Mouse (Mus musculus) fibroblast of lung, adult 2 months (primary cell): ENCODE measurements around the gene Fmn2.
A peak's percentile ranks its signal among the peaks of the same experiment; 100 is the strongest.

Experiments
- DNase-seq: peaks from one replicate; pipeline ENCODE4 v3.0.0-alpha.2; 2011; ENCODE audit warnings: low read depth

Gene Fmn2

GRCm38 (mm10) chr1:174669132-174669531, 167.5 kb downstream of the Fmn2 start:
- DNase-seq = no peak

GRCm38 (mm10) chr1:174670846-174671245, 169.2 kb downstream of the Fmn2 start:
- DNase-seq = no peak

- DNase-seq = no peak
Observed at GRCm38 (mm10) chr1:174674586-174674985, 173.0 kb downstream of the Fmn2 start.

- no peak for DNase-seq
Observed at GRCm38 (mm10) chr1:174675316-174675715, 173.7 kb downstream of the Fmn2 start.

GRCm38 (mm10) chr1:174676187-174676586, 174.6 kb downstream of the Fmn2 start:
- no peak for DNase-seq

- DNase-seq = no peak
Observed at GRCm38 (mm10) chr1:174677211-174677610, 175.6 kb downstream of the Fmn2 start.

GRCm38 (mm10) chr1:174689301-174689700, 187.7 kb downstream of the Fmn2 start:
- no peak for DNase-seq

- DNase-seq = no peak
Observed at GRCm38 (mm10) chr1:174700871-174701270, 199.2 kb downstream of the Fmn2 start.

- DNase-seq = peak; percentile 49
Observed at GRCm38 (mm10) chr1:174701835-174702234, 200.2 kb downstream of the Fmn2 start.

GRCm38 (mm10) chr1:174703909-174704308, 202.3 kb downstream of the Fmn2 start:
- no peak for DNase-seq

- no peak for DNase-seq
Observed at GRCm38 (mm10) chr1:174719729-174720458, 218.3 kb downstream of the Fmn2 start.

GRCm38 (mm10) chr1:174728771-174729170, 227.1 kb downstream of the Fmn2 start:
- DNase-seq = no peak

GRCm38 (mm10) chr1:174732715-174733114, 231.1 kb downstream of the Fmn2 start:
- no peak for DNase-seq

- DNase-seq = no peak
Observed at GRCm38 (mm10) chr1:174738958-174739357, 237.3 kb downstream of the Fmn2 start.

GRCm38 (mm10) chr1:174742667-174743066, 241.0 kb downstream of the Fmn2 start:
- DNase-seq = no peak

- DNase-seq = no peak
Observed at GRCm38 (mm10) chr1:174748520-174748919, 246.9 kb downstream of the Fmn2 start.

- no peak for DNase-seq
Observed at GRCm38 (mm10) chr1:174750893-174751461, 249.4 kb downstream of the Fmn2 start.

- no peak for DNase-seq
Observed at GRCm38 (mm10) chr1:174759354-174759753, 257.7 kb downstream of the Fmn2 start.

GRCm38 (mm10) chr1:174765757-174766156, 264.1 kb downstream of the Fmn2 start:
- no peak for DNase-seq

GRCm38 (mm10) chr1:174766852-174767251, 265.2 kb downstream of the Fmn2 start:
- DNase-seq = no peak

- no peak for DNase-seq
Observed at GRCm38 (mm10) chr1:174771871-174772281, 270.3 kb downstream of the Fmn2 start.

- DNase-seq = no peak
Observed at GRCm38 (mm10) chr1:174781037-174781436, 279.4 kb downstream of the Fmn2 start.

GRCm38 (mm10) chr1:174788617-174789016, 287.0 kb downstream of the Fmn2 start:
- DNase-seq = no peak

- DNase-seq = no peak
Observed at GRCm38 (mm10) chr1:174811846-174812245, 310.2 kb downstream of the Fmn2 start.
